Comparison of ENCODE assay signal across 15 mouse cellular contexts in genomic region chr16:70350011-70350410, GRCm38 (mm10).
"Had no signal": no experiment of that assay in that cellular context is flagged by ENCODE, and none has a peak within 500 bp of the region (broad histone marks: within the 10 kb centered on the region; RNA-seq: fewer than 3 reads in every experiment).

No protein-coding gene starts in this region.

- H3K9ac ChIP-seq: limb, embryonic 12.5 days; limb, embryonic 15.5 days; liver, embryonic 13.5 days; midbrain, embryonic 12.5 days; midbrain, embryonic 15.5 days; neural tube, embryonic 13.5 days had no signal

- H3K27ac ChIP-seq: limb, embryonic 12.5 days; limb, embryonic 15.5 days; liver, embryonic 13.5 days; macrophage; midbrain, embryonic 12.5 days; midbrain, embryonic 15.5 days; neural tube, embryonic 13.5 days had no signal

- DNase-seq: kidney, adult 18-20 months; kidney, adult 9 months; kidney, postnatal 14 days; kidney, postnatal 4 days; left cerebral cortex, postnatal 4 days; liver, embryonic 13.5 days; thymus, adult 18-20 months; thymus, postnatal 36 days had no signal

- H3K27me3 ChIP-seq: limb, embryonic 12.5 days; limb, embryonic 15.5 days; liver, embryonic 13.5 days; midbrain, embryonic 12.5 days; midbrain, embryonic 15.5 days; neural tube, embryonic 13.5 days had no signal

- H3K4me3 ChIP-seq: limb, embryonic 12.5 days; limb, embryonic 15.5 days; liver, embryonic 13.5 days; midbrain, embryonic 12.5 days; midbrain, embryonic 15.5 days; myocyte; neural tube, embryonic 13.5 days had no signal

- H3K36me3 ChIP-seq: limb, embryonic 12.5 days; limb, embryonic 15.5 days; liver, embryonic 13.5 days; midbrain, embryonic 12.5 days; midbrain, embryonic 15.5 days; neural tube, embryonic 13.5 days had no signal

- ATAC-seq: midbrain, embryonic 15.5 days had no signal

- H3K4me2 ChIP-seq: limb, embryonic 12.5 days; limb, embryonic 15.5 days; liver, embryonic 13.5 days; midbrain, embryonic 12.5 days; midbrain, embryonic 15.5 days; neural tube, embryonic 13.5 days had no signal

- H3K4me1 ChIP-seq: limb, embryonic 15.5 days; liver, embryonic 13.5 days; midbrain, embryonic 12.5 days; midbrain, embryonic 15.5 days had no signal

- H3K9me3 ChIP-seq: limb, embryonic 12.5 days; limb, embryonic 15.5 days; liver, embryonic 13.5 days; midbrain, embryonic 12.5 days; midbrain, embryonic 15.5 days; neural tube, embryonic 13.5 days had no signal
